ENCODE assay signal across 11 mouse cellular contexts in genomic region chr15:13393155-13393554, GRCm38 (mm10).
DNase-seq lines count a peak whose midpoint lies in the region; ATAC-seq lines count a peak whose summit lies in the region.
"Had no signal": no experiment of that assay in that cellular context is flagged by ENCODE, and none has a peak within 500 bp of the region (broad histone marks: within the 10 kb centered on the region; RNA-seq: fewer than 3 reads in every experiment).

No protein-coding gene starts in this region.

- H3K27ac ChIP-seq in forebrain, embryonic 16.5 days (ENCODE audit: low read length) = peak overlapping the region; percentile 34

- DNase-seq in lung, postnatal 36 days = peak; percentile 4
- no peak for DNase-seq in lung, postnatal 14 days
- DNase-seq in skeletal muscle tissue, adult 2 months (ENCODE audit: low read depth, low spot score) = peak; percentile 6
- DNase-seq in MN1 (ENCODE audit: low spot score) = no peak
- no peak for DNase-seq in adrenal gland, postnatal 14 days
- DNase-seq in testis, postnatal 14 days (ENCODE audit: low spot score) = no peak
- DNase-seq: B cell, adult 2 months; cerebellum, postnatal 10 days; lung, adult 18-20 months had no signal

- 4% methylated on average over 6 of the region's 6 CpGs for WGBS in forebrain, embryonic 16.5 days

- ATAC-seq in forebrain, embryonic 16.5 days = peak; percentile 96
- ATAC-seq in megakaryocyte progenitor cell, adult 5-6 weeks (replicated peaks; ENCODE audit: poor library complexity) = peak; percentile 96

- H3K4me1 ChIP-seq in forebrain, embryonic 16.5 days (replicated peaks; ENCODE audit: control insufficient read depth, insufficient read depth, low read length) = peaks cover 5% of the 10 kb centered on the region

- H3K4me3 ChIP-seq in forebrain, embryonic 16.5 days (replicated peaks; ENCODE audit: low read length) = no peak overlapping the region

- no peaks in the 10 kb centered on the region for H3K36me3 ChIP-seq in forebrain, embryonic 16.5 days (ENCODE audit: control insufficient read depth, insufficient read depth)

- no peak overlapping the region for H3K9ac ChIP-seq in forebrain, embryonic 16.5 days (replicated peaks; ENCODE audit: low read depth, low read length)

- H3K27me3 ChIP-seq in forebrain, embryonic 16.5 days (replicated peaks; ENCODE audit: control insufficient read depth, insufficient read depth, low read length) = no peaks in the 10 kb centered on the region

- H3K9me3 ChIP-seq in forebrain, embryonic 16.5 days (ENCODE audit: control insufficient read depth, low read length) = no peaks in the 10 kb centered on the region

- H3K4me2 ChIP-seq in forebrain, embryonic 16.5 days (ENCODE audit: low read length) = no peak overlapping the region

Comparison
In these comparisons a context has a peak if more than half of its experiments do, and no peak if none do; other contexts are left out.
1. DNase-seq: peak in lung, postnatal 36 days (single experiment) and skeletal muscle tissue, adult 2 months (single experiment); none in lung, postnatal 14 days (single experiment), MN1 (single experiment), adrenal gland, postnatal 14 days (single experiment) and testis, postnatal 14 days (single experiment).